Mouse (Mus musculus): Measurements from ENCODE around the gene Fblim1.

Fblim1 gene

GRCm38 (mm10) chr4:141624983-141625773 lies 19.3 kb upstream of the Fblim1 start:
- DNase-seq (ENCODE audit: low spot score) = no peak

- no peak for DNase-seq (ENCODE audit: low spot score)
Measured at GRCm38 (mm10) chr4:141624134-141624533, 18.2 kb upstream of the Fblim1 start.

GRCm38 (mm10) chr4:141623666-141624065 lies 17.8 kb upstream of the Fblim1 start, which contains the start of gene Slc25a34:
Gene Slc25a34, minus strand, starts transcription at chr4:141623821.
- DNase-seq (ENCODE audit: low spot score) = no peak

GRCm38 (mm10) chr4:141623037-141623436 lies 17.1 kb upstream of the Fblim1 start:
- DNase-seq (ENCODE audit: low spot score) = no peak

- no peak for DNase-seq (ENCODE audit: low spot score)
Measured at GRCm38 (mm10) chr4:141622580-141622979, 16.7 kb upstream of the Fblim1 start.

- no peak for DNase-seq (ENCODE audit: low spot score)
Measured at GRCm38 (mm10) chr4:141622091-141622490, 16.2 kb upstream of the Fblim1 start.

- no peak for DNase-seq (ENCODE audit: low spot score)
Measured at GRCm38 (mm10) chr4:141621297-141621696, 15.4 kb upstream of the Fblim1 start.

- no peak for DNase-seq (ENCODE audit: low spot score)
Measured at GRCm38 (mm10) chr4:141619299-141619883, 13.5 kb upstream of the Fblim1 start.

- DNase-seq (ENCODE audit: low spot score) = no peak
Measured at GRCm38 (mm10) chr4:141618565-141619243, 12.8 kb upstream of the Fblim1 start, which contains the start of gene Tmem82. Gene Tmem82, minus strand, starts transcription at chr4:141618633.

GRCm38 (mm10) chr4:141617863-141618564 lies 12.1 kb upstream of the Fblim1 start:
- no peak for DNase-seq (ENCODE audit: low spot score)

- DNase-seq (ENCODE audit: low spot score) = peak; percentile 42
Measured at GRCm38 (mm10) chr4:141617299-141617698, 11.4 kb upstream of the Fblim1 start.

GRCm38 (mm10) chr4:141616811-141617210 lies 10.9 kb upstream of the Fblim1 start:
- no peak for DNase-seq (ENCODE audit: low spot score)

- DNase-seq (ENCODE audit: low spot score) = no peak
Measured at GRCm38 (mm10) chr4:141614946-141615345, 9.1 kb upstream of the Fblim1 start.

- DNase-seq (ENCODE audit: low spot score) = no peak
Measured at GRCm38 (mm10) chr4:141609538-141609937, 3.6 kb upstream of the Fblim1 start.

GRCm38 (mm10) chr4:141605421-141605820 lies 475 bp downstream of the Fblim1 start:
- no peak for DNase-seq (ENCODE audit: low spot score)

GRCm38 (mm10) chr4:141604493-141604892 lies 1.4 kb downstream of the Fblim1 start:
- DNase-seq (ENCODE audit: low spot score) = no peak

- no peak for DNase-seq (ENCODE audit: low spot score)
Measured at GRCm38 (mm10) chr4:141603921-141604320, 2.0 kb downstream of the Fblim1 start.

- no peak for DNase-seq (ENCODE audit: low spot score)
Measured at GRCm38 (mm10) chr4:141602523-141603223, 3.2 kb downstream of the Fblim1 start.

- no peak for DNase-seq (ENCODE audit: low spot score)
Measured at GRCm38 (mm10) chr4:141601148-141601862, 4.6 kb downstream of the Fblim1 start.

GRCm38 (mm10) chr4:141600364-141600763 lies 5.5 kb downstream of the Fblim1 start:
- DNase-seq (ENCODE audit: low spot score) = no peak
